Mouse (Mus musculus) MN1 (cell line): ENCODE measurements around the gene Gse1.

Experiments
- DNase-seq: peaks from one replicate; pipeline ENCODE4 v3.0.0-alpha.2; 2016; ENCODE audit warnings: low spot score

Gse1 gene

DNA sequence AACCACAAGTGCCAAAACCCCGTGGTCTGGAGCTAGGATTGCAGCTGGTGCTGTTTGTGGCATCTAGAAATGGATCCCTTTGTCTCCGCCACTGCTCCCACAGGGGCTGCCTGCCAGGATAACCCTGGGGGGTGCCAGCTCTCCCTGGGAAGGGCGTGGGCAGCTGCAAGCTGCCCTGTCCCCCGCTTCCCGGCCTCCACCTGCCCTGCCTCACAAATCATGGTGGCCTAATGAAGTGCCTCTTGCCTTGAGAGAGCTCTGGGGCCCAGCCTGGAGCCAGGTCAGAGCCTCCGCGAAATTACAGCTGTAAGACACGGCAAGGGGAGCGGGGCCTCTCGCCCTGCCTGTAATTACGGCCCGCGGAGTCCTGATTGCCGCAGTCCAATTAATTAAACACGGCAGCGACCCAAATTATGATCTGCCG, 221.4 kb downstream of the Gse1 start:
- DNase-seq: peak; percentile 70

DNA sequence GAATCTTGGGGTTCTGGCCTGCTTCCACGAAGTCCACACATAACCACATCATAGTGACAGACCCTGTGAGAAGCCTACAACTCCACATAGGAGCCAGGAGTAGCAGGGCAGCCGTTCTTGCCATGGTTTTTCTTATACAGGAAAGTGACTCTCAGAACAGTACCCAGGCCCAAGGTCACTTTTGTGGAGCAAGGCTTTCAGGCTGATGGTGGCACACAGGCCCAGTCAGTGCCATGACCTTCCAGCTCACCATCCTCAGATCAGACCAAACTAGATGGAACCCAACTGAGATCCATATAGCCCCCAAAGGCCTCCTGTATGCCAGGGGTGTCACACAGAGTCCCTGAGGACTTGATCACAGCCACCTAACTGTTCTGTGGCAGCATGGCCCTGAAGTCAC, 223.9 kb downstream of the Gse1 start:
- DNase-seq: no peak

GRCm38 (mm10) chr8:120454404-120454803, 226.1 kb downstream of the Gse1 start:
- no peak for DNase-seq

DNA sequence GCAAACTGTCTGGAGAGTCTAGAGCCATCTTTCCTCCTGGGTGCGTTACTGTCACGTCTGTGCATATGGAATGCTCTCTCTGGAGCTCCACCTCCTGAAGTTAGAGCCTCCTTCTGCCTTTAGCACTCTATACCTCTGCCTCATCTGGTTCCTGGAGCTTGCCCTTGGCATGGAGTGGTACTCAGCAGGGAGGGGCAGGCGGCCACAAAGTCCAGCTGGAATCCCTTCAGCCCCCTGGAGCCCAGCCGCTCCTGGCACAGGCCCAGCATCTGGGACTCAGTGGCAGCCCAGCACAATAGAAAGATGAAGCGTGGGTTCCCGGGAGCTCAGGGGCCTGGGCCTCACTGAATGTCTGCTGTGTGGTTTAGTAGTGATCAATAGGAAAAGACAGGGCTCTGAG, 232.1 kb downstream of the Gse1 start:
- DNase-seq: peak; percentile 55

DNA sequence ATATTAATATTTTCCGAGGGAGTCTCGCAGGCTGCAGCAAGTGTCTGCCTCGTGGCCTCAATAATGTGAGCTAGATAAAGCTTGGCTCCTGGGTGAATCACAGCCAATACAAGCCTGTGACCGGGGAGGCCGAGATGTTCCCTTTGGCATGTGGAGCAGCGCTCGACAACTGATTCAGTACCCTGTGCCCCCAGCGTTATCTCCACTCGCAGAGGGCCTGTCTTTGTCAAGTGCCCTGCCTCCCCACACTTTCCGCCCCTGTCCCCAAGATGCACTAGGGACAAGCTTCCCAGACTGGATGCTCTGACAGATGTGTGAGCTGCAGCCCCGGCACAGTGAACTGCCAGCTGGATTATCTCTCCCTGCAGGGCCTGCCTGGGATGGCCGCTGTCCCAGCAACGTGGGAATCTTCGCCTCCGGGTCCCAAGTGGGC, 233.9 kb downstream of the Gse1 start:
- DNase-seq: peak; percentile 78

DNA sequence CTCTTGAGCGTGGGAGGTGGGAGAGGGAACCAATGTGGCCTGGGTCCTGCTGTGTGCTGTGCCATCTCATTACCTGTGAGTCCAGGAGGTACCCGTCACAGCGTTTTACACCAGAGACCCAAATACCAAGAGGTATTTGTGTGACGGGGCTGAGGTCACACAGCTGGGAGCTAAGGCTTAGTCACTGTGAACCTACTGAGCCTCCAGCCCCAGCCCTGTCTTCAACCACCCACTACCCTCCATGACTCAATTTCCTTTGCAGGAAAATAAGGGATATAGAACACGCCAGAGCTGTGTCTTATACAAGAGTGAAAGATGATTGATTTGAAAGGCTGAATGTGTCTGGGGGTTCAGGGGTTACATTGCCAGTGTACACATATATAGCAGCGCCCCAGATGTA, 234.4 kb downstream of the Gse1 start:
- no peak for DNase-seq

- peak; percentile 59 for DNase-seq
Observed at GRCm38 (mm10) chr8:120463918-120464584, 235.8 kb downstream of the Gse1 start.

GRCm38 (mm10) chr8:120464585-120464937, 236.3 kb downstream of the Gse1 start:
- peak; percentile 44 for DNase-seq

GRCm38 (mm10) chr8:120465710-120466109, 237.5 kb downstream of the Gse1 start:
- peak; percentile 63 for DNase-seq

- no peak for DNase-seq
Observed at GRCm38 (mm10) chr8:120466266-120466665, 238.0 kb downstream of the Gse1 start.

- DNase-seq: no peak
Observed at GRCm38 (mm10) chr8:120467598-120467997, 239.3 kb downstream of the Gse1 start.

DNA sequence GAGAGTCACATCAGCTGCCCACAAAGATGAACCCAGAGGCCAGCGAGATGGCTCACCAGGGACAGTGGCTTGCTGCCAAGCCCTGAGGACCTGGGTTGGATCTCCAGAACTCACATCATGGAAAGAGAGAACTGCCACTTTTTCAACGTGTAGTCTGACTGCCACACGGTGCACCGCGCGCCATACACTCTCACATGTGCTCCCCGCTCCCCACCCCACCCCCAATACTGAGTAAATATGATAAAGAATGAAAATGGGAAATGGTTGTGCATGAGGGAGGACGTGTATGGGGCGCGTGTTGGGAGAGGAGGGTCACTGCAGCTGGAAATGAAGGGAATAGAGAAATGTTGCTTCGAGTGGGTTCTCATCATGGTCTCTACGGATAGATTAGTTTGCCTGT, 241.9 kb downstream of the Gse1 start:
- no peak for DNase-seq

DNA sequence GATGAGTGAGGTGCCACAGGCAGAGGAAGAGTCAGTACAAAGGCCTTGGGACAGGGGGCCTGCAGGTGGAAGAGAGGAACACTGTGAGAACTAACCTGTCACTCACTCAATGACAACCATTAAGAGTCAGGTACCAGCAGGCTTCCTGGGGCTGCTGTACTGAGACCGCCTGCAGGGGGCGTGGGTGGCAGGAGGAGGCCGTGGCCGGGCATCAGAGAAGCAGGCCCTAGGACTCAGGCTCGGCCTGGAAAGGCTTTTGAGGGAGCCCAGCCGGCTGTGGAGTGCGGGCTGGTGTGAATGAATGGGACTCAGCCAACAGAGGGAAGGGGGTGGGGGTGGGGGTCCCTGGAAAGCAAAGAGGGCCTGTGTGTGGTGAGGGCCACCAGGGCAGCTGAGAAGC, 242.9 kb downstream of the Gse1 start:
- peak; percentile 91 for DNase-seq

GRCm38 (mm10) chr8:120471752-120472151, 243.5 kb downstream of the Gse1 start:
- no peak for DNase-seq

GRCm38 (mm10) chr8:120472230-120472629, 244.0 kb downstream of the Gse1 start:
- peak; percentile 94 for DNase-seq

DNA sequence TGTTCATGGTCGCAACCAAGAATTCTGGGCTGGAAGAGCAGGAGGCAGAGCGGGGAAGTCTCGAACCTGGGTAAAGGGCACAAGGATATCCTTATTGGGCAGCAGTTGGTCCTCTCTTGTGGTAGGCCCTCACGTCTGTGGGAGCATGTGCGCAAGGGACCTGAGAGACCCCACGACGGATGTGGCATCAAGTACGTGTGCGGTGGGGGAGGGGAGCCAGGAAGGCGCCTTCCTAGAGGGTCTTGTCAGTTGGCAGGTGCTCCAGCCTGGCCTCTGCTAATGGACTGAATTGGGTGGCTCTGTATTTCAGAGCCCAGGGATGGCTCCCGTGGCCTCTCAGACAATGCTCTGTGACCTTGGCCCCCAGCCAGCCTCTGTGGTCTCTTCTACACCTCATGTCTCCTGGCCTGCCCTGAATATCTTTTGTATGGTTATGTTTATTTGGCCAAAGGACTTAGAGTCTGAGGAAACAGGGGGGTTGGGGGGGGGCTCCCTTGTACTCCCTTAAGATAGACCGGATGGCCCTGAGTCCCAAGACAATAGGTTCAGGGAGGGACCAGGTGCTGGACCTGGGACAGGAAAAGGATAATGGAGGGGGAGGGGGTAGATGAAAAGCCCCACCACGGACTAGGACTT, 245.6 kb downstream of the Gse1 start:
- peak; percentile 45 for DNase-seq

DNA sequence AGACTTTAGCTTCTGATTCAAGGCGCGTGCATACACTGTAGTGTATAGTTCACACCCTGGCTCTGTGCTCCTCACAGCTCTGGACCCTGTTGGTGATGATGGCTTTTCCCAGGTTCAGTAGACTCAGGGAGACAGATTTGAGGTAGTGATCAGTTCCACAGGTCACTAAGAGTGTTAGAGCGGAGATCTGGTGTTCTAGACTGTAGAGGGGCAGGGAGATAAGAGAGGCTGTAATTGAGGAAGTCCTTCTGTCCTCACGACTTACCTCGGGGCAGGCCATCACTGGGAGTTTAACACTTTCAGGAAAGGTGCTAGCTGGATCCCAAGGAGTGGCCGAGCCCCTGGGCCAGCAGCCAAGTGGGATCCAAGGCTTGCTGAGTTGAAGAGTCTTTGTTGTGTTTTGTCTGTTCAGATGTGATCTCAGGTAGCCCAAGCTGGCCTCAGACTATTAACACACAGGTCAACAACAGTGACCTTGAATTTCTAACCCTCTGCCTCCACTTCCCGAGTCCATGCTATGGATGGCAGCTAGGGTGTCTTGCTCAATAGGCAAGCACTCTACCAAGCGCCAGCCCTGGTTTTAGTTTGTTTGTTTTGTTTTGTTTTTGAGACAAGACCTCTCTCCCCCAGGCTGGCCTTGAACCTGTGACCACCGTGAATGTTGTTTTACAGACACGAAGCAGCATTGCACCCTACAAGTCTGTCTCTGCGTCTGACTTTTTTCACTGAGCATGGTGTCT, 246.4 kb downstream of the Gse1 start:
- DNase-seq: no peak

DNA sequence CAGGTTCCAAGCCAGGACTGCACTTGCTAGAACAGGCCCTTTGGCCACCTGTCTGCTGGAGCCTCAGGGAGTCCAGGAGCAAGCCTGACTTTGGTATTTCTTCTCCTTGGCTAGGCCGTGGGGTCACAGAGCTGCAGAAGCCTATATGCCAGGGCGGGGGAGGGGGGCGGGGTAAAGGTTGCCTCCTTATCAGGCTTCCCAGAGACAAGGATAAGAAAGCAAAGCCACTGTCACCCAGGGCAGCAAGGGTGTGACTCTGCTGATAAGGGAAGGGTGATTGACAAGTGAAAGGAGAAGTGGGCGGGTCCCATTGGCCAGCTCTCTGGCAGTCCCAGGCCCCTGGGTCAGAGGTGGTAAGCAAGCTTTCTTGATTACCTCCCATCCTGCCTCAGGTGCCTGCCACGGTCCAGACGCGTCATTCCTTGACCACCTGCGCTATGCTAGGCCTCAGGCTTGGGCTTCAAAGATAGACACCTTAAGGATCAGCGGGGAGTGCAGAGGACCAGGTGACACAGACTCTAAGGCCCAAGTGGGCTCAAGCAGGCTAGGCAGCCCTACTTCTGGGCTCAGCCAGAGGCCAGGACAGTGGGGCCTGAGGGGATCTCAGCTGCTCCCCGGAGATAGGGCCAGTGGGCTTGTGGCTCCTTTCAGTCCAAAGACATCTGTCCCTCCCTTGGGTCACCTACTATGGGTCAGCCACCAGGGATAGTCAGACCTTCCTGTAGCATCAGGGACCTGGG, 247.4 kb downstream of the Gse1 start:
- DNase-seq: no peak

DNA sequence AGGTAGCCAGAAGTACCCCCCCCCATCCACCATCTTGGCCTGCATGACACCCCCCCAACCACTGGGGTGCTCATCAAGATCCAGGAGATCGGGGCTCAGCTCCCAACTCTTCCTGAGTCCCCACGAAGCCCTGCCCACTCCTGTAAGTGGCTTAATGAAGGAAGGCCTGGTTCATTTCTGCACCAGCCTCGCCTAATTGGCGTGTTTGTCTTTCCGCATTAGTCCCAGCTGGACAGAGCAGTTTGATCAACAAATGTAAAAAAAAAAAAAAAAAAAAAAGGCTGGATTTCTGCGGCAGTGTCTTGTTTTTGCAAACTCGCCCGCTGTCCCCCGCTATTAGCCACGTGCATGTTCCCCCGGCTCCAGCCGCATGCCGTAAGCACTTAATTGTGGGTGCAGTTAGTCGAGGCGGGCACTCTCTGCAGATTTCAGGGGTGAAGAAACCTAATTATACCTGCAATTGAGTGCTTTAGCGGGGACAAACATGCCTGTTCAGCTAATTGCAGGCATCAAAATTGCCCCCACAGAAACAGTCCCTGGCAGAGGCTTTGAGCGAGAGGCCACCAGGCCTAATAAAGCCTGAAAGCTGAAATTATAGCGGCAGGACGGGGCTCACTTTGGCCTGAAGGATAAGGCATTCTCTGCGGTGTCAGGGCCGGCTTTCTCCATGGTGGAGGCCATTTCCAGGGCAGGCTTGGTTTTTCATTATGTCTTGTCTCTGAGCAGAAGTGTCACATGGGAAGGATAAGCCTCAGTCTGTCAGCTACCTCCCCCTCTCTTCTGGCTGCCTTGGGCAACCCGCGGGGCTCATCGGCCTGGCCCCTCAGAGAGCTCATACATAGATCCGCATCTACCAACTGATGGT, 248.7 kb downstream of the Gse1 start:
- peak; percentile 85 for DNase-seq

DNA sequence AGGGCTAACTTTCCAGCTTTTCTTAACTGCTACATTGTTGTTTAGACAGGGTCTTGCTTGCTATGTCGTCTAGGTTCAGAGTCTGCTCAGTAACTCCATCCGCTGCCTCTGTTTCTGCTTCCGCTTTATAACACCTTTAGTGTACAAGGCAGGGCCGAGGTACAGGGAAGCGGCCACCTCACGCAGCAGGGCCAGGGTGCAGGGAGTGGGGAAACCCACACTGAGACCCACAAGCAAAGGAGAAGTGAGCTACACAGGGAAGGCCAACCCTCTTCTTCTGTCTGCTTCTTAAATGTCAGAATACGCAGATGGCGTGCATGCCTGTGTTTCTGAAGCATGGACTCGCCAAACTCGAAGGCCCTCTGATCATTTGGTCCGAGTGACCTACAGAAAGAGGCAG, 250.5 kb downstream of the Gse1 start:
- DNase-seq: no peak

GRCm38 (mm10) chr8:120479691-120480090, 251.4 kb downstream of the Gse1 start:
- DNase-seq: no peak
